Mouse (Mus musculus) urinary bladder, postnatal 10 days (tissue): ENCODE results near the gene A730061H03Rik.

Experiments used
- DNase-seq: peaks from one replicate; pipeline ENCODE4 v3.0.0; 2022; ENCODE audit warnings: low spot score

The A730061H03Rik gene

GRCm38 (mm10) chr14:55551347-55551746 is 8.9 kb downstream of the A730061H03Rik start:
- no peak for DNase-seq

GRCm38 (mm10) chr14:55550191-55550590 is 10.0 kb downstream of the A730061H03Rik start:
- no peak for DNase-seq

- no peak for DNase-seq
These were observed 15.9 kb downstream of the A730061H03Rik start for GRCm38 (mm10) chr14:55544334-55544733.

- DNase-seq: no peak
These were observed 17.9 kb downstream of the A730061H03Rik start for GRCm38 (mm10) chr14:55542268-55542667.

GRCm38 (mm10) chr14:55540787-55541321 is 19.4 kb downstream of the A730061H03Rik start:
- DNase-seq: peak; percentile 41

- DNase-seq: peak; percentile 49
These were observed 20.0 kb downstream of the A730061H03Rik start, which contains the start of gene Pck2 for GRCm38 (mm10) chr14:55540067-55540786. Gene Pck2 (plus strand): TSS chr14:55540266.

- no peak for DNase-seq
These were observed 24.0 kb downstream of the A730061H03Rik start for GRCm38 (mm10) chr14:55536116-55536745.

GRCm38 (mm10) chr14:55527940-55528339 is 32.3 kb downstream of the A730061H03Rik start:
- no peak for DNase-seq

- no peak for DNase-seq
These were observed 33.5 kb downstream of the A730061H03Rik start for GRCm38 (mm10) chr14:55526674-55527073.

- no peak for DNase-seq
These were observed 35.4 kb downstream of the A730061H03Rik start, which contains the start of gene Nrl for GRCm38 (mm10) chr14:55524785-55525184. Gene Nrl (minus strand): TSS chr14:55524981.

GRCm38 (mm10) chr14:55524062-55524461 is 36.1 kb downstream of the A730061H03Rik start:
- no peak for DNase-seq

GRCm38 (mm10) chr14:55520451-55521361 is 39.5 kb downstream of the A730061H03Rik start:
- DNase-seq: no peak

- no peak for DNase-seq
These were observed 40.6 kb downstream of the A730061H03Rik start for GRCm38 (mm10) chr14:55519604-55520003.

- DNase-seq: no peak
These were observed 41.3 kb downstream of the A730061H03Rik start for GRCm38 (mm10) chr14:55518897-55519296.

- DNase-seq: no peak
These were observed 44.4 kb downstream of the A730061H03Rik start for GRCm38 (mm10) chr14:55515846-55516245.

GRCm38 (mm10) chr14:55513927-55514326 is 46.3 kb downstream of the A730061H03Rik start:
- DNase-seq: no peak

GRCm38 (mm10) chr14:55511037-55511436 is 49.2 kb downstream of the A730061H03Rik start:
- no peak for DNase-seq

GRCm38 (mm10) chr14:55510125-55510731 is 50.0 kb downstream of the A730061H03Rik start, which contains the start of gene Cpne6:
Gene Cpne6 (plus strand): TSS chr14:55510445.
- no peak for DNase-seq
